Mouse (Mus musculus) layer of hippocampus, adult 2 months (tissue): ENCODE data around the gene Azi2. TPM values are rescaled to one million over a fixed set of nuclear protein-coding genes. Genes with fewer than 3 reads are reported as not detected.

Source experiments
- DNase-seq, 2 experiments: peaks; one replicate each; pipeline ENCODE4 v3.0.0; 2022; ENCODE audit warnings: low spot score in 2 of 2
- H3K27ac ChIP-seq: fragments of 200-600 bp; 2 replicates; pipeline ENCODE4 v1.8.1; 2022
- H3K4me3 ChIP-seq: fragments of 200-600 bp; 2 replicates; pipeline ENCODE4 v1.8.1; 2022; ENCODE audit warnings: mild to moderate bottlenecking
- CTCF ChIP-seq: fragments of 200-600 bp; conservative IDR thresholded peaks from 2 replicates; pipeline ENCODE4 v1.8.1; 2022; ENCODE audit warnings: antibody characterized with exemption, mild to moderate bottlenecking, moderate library complexity
- long read RNA-seq, 2 experiments: library from polyadenylated mRNA; stranded (forward); transcript quantifications; one replicate each; pipeline ENCODE4 v2.0.0; 2021; ENCODE audit warnings: borderline mapping rate in 2 of 2
- total RNA-seq, 2 experiments: library from RNA; stranded (reverse); gene quantifications; 2 replicates each; pipeline ENCODE4 v1.2.3; 2021

Azi2 gene
- total RNA-seq: 10 to 100 TPM; 70.9 to 71.2 TPM
- long read RNA-seq, experiment 1, transcript Azi2-201 (8 exons, 3,396 nt): major isoform, 50 of 64 reads
- long read RNA-seq, experiment 1, partial matches to known transcripts: 2 of 64 reads
- long read RNA-seq, experiment 1, other reads (novel, unspliced or antisense): 11 of 64 reads
- long read RNA-seq, experiment 2, transcript Azi2-201 (8 exons, 3,396 nt): major isoform, 73 of 91 reads
- long read RNA-seq, experiment 2, partial matches to known transcripts: 6 of 91 reads
- long read RNA-seq, experiment 2, other reads (novel, unspliced or antisense): 10 of 91 reads

DNA sequence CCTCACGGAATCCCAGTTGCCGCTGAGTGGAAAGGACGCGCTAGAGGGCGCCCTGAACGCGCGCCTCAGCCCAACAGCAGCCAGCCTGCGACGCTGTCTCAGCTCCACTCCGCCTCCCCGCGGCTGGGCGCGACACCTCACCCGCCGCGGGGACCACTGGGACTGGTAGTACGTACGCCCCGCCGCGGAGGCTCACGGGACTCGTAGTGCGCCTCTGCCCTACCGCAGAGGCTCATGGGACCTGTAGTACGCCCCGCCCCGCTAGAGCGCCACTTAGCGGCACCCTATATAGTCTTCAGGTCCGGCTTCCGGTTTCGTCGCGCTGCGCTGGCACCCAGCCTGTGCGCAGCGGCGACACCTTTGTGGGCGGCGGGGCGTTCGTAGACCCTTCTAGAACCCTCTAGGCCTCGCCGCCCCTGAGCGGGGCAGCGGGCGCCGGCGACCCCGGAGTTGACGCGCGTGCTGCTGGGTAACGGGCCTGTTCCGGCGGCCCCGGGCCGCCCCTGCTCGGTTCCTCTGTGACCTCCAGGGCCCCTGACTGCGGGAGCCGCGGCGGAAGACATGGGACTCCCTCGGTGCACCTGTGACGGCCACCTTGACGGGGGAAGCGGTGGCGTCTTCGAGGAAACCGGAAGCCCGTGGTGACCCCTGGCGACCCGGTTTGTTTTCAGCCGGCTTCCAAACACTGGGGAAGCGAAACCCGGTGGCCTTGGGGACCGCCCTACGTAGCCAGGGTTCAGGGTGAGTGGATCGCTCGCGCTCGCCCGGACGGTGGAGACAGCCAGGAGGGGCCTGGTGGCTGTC is at the start of gene Azi2:
Gene Azi2 (plus strand): TSS at position 282 of the 804 bp plus-strand sequence.
- H3K4me3 ChIP-seq: peak within 1 kb of the TSS; percentile 85
- peak; percentile 98 to 99 for DNase-seq

DNA sequence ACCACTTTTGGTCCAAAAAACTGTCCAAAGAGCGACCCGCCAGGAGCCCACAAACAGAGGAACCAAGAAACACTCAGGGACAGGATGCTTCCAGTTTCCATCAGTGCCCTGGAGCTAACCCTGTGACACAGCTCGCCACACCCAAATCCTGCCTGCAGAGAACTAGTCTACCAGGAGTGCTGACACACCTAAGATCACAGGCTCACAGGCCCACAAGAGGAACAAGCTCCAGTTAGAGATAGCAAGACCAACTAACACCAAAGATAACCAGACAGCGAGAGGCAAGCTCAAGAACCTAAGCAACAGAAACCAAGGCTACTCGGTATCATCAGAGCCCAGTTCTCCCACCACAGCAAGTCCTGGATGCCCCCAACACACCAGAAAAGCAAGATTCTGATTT is 43.7 kb upstream of the Azi2 start:
- no peak for DNase-seq
- Histone ChIP-seq H3K4me3 (no peak overlapping the region), H3K27ac (no peak overlapping the region)
- TF ChIP-seq CTCF: no peak

More for the DNA sequence above, at the start of gene Azi2:
- TF ChIP-seq CTCF: peak; percentile 90
- peak within 1 kb of the TSS; percentile 99 for H3K27ac ChIP-seq

DNA sequence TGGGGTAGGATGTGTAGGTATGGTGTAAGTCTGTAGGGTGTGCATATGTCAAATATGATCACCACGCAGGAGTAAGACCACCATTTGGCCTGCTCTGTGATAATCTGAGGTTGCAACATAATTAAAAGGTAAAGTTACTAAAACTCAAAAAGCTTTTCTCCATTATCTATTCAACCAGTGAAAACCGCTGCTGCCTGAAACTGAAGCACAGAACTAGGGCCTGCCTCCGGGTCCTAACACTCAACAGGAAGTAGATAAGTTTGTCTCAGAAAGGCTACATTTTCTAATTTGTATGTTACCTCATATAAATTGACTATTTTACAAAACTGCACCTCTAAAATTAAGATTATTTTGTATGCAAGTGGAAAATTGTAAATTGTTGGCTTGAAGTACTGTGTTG is 38.8 kb upstream of the Azi2 start:
- Histone ChIP-seq H3K27ac (no peak overlapping the region), H3K4me3 (no peak overlapping the region)
- no peak for DNase-seq
- no peak for TF ChIP-seq CTCF

DNA sequence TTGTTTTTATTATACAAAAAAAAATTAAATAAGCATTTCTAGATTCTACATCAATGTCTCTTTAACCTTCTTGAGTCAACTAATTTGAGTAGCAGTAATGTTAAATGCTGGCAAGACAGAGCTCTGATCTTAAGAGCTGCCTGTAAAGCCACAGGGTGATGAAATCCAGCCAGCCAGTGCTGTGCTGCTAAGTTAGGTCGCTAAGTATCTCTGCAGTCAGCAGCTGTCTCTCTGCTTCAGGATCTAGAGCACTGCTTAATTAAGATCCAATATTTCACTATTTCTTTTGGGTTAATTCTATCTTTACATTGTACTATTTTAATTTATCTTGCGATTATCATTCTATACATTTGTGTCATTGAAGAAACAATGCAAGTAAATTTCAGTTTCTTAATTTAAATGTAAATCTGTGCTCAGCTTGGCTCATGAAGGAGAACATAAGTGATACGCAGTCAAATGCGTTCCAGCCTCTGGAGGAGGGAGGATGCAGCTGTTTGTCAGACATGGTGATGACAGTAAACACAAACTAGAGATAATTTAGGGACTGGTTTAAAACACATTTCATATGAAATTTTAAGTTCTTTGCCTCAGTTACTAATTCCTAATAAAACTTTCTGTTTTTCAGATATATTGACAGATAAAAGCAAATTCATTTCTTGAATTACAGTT is 36.9 kb upstream of the Azi2 start:
- no peak for TF ChIP-seq CTCF
- DNase-seq: no peak

DNA sequence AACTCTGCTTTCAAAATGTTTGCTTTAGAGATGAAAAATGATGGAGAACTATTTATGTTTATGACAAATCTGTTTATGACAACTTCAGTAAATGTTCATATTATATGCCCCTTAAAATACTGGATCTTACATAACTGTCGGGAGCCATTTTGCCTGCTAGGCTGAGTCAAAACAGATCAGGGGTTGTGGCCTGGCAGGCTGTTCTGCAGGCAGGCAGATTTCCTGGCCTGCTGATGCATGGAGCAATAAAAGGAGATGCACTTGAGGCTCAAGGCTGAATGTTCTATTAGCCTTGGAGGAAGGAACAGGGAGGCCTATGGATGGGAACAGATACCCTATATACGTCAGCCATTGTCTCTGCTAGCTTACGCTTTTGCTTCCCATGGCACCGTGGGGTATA is 36.4 kb upstream of the Azi2 start:
- no peak overlapping the region for H3K27ac ChIP-seq
- no peak overlapping the region for H3K4me3 ChIP-seq
- TF ChIP-seq CTCF: no peak
- no peak for DNase-seq

More for the DNA sequence above, 36.9 kb upstream of the Azi2 start:
- no peak overlapping the region for H3K4me3 ChIP-seq
- no peak overlapping the region for H3K27ac ChIP-seq

DNA sequence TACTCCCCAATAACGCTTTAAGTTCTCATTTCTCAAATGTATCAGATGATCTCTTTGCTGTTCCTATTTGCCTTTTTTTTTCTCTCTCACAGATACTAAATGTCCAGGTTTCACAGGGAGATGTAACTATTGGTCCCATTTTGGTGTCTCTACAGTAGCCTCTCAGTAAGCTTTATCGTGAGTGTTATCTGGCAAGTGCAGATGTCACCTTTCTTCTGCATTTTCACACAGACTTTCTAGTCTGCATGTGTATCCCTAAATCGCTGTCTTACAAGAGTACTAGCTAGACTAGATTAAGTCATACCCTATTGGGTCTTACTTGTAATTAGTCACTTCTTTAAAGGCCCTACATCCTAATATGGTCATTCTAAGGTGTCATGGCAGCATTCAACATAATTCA is 27.4 kb upstream of the Azi2 start:
- H3K27ac ChIP-seq: no peak overlapping the region
- no peak overlapping the region for H3K4me3 ChIP-seq
- no peak for DNase-seq
- TF ChIP-seq CTCF: no peak

DNA sequence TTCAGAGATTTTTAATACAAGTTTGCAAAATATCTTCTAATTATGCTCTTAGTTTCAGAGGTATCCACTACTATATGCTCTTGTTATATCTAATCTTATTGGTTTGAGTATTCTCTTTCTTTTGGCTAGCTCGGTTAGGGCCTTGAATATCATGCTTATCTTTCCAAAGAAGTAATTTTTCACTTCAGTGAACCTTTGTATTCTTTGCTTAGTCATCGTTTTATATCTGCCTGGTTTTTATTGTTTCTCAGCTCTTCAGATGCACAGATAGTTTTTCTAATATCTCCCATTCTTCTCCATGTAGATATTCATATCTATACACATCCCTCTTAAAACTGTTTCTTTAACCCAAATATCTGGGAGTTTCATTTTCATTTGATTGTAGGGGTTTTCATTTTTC is 15.3 kb upstream of the Azi2 start:
- no peak overlapping the region for H3K4me3 ChIP-seq
- TF ChIP-seq CTCF: no peak
- H3K27ac ChIP-seq: no peak overlapping the region
- no peak for DNase-seq

DNA sequence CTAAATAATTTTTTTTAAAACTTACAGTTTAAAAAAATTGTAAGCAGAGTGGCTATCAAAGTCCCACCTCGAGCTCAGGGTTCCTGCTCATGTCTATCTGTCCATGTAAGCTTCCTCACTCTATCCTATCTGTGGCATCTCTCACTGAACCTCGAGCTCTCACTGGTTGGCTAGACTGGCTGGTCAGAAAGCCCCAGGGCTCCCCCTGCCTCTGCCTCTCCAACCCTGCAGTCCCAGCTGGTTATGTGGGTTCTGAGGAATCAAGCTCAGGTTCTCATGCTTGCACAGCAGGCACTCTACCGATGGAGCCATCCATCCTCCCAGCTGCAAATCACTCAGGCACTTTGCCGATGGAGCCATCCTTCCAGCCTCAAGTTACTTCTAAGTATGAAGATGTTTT is 10.8 kb upstream of the Azi2 start:
- no peak for DNase-seq
- Histone ChIP-seq H3K4me3 (no peak overlapping the region), H3K27ac (no peak overlapping the region)
- TF ChIP-seq CTCF: no peak

DNA sequence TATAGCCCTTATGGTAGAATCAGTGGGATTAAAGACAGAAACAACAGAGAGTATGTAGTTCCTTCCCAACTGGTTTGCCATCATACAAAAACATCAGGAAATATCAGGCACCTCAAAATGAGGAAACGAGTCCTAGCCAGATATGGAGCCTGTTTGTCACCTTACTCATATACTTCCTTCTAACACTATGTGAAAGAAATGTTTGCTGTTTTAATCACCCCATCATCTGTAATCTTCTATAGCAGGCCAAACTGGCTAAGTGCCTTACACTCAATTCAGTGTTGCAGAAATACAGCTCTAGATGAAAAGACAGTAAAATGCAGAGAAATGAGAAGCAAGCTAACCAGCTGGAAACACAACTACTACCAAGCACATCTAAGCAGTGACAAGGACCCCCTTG is 10.0 kb upstream of the Azi2 start:
- no peak for DNase-seq
- TF ChIP-seq CTCF: no peak

DNA sequence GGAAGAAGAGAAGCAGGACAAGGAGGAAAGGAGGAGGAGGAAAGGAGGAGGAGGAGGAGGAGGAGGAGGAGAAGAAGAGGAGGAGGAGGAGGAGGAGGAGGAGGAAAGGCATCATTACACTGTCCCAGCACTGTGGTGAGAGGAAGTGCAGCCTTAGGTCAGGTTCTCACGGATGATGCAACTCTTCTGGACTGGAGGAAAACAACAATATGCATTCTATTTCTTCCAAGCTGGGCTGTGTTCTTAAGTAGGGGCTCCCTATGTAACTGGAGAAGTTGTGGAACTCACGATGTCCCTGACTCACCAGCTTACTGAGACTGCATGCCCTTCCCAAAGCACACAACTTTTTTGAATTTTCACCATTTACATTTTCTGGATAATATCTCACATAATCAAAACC is 8.6 kb upstream of the Azi2 start:
- DNase-seq: no peak
- Histone ChIP-seq H3K4me3 (no peak overlapping the region), H3K27ac (no peak overlapping the region)
- TF ChIP-seq CTCF: no peak

More for the DNA sequence above, 10.0 kb upstream of the Azi2 start:
- Histone ChIP-seq H3K27ac (no peak overlapping the region), H3K4me3 (no peak overlapping the region)

DNA sequence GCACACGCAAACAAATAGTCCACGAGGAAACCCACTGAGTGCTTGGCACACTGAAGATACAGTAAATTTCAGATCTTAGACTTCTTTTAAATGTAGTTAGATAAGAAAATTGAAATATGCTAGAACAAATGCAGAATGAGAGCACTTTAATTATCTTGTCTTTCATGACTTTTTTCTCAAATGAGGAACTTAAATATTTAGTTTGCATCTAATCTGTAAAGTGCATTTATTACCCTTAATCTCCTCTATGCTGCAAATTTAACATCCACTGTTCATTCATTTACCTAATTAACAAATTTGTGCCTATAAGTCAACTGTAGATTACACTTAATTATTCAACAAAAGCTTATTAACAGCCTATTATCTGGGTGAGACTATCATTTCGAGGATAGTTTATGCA is 5.3 kb upstream of the Azi2 start:
- H3K4me3 ChIP-seq: no peak overlapping the region
- TF ChIP-seq CTCF: no peak
- DNase-seq: no peak
- no peak overlapping the region for H3K27ac ChIP-seq

DNA sequence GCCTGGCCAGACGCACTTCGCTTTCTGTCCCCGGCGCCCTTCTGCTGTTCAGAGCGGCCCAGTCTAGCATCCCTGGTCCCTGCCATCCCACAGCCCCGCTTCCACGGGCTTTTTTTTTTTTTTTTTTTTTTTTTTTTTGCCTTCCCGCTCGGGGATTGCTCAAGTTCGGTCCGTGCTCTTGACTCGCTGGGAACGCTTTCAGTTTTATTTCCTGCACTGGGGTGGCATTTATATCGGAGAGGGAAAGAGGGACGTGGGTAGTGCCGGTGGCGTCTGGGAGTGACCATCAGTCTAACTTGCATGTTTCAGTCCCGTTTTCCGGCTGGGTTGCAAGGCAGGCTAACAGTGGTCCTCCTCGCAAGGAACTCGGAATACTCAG is 712 bp downstream of the Azi2 start:
- H3K27ac ChIP-seq: peak overlapping the region; percentile 99
- peak in 1 of 2 experiments; percentile 23 for DNase-seq
- no peak for TF ChIP-seq CTCF
- H3K4me3 ChIP-seq: peak overlapping the region; percentile 85

DNA sequence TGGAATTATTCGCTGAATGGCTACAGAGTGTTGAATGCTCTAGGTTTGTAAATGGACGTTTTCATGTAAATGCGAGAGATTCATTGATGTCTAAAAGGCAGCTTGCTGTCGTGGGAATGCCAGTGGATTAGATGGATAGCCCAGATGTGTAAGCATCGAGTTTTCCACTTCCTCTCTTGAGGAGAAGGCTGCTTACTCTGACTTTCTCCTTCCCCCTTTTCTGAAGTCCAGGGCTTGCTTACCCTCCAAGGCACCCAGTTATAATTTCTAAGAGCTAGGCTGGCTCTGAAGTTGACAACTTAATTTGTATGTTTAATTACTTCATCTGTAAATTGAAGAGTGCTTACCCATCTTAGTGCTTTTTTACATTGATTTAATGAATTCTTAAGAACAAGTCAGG is 1.3 kb downstream of the Azi2 start:
- H3K4me3 ChIP-seq: peak overlapping the region; percentile 85
- H3K27ac ChIP-seq: no peak overlapping the region; the same call in 1 of the 2 replicates
- no peak for TF ChIP-seq CTCF
- no peak for DNase-seq
